Mouse (Mus musculus) mature B cell (primary cell): ENCODE data around the gene Cipc.

ENCODE experiments used
- in situ Hi-C: fragments of 300-500 bp; cut with MboI; formaldehyde crosslinking; loops from 2 replicates; pipeline ENCODE4 v1.14.3; 2019

Cipc gene

DNA sequence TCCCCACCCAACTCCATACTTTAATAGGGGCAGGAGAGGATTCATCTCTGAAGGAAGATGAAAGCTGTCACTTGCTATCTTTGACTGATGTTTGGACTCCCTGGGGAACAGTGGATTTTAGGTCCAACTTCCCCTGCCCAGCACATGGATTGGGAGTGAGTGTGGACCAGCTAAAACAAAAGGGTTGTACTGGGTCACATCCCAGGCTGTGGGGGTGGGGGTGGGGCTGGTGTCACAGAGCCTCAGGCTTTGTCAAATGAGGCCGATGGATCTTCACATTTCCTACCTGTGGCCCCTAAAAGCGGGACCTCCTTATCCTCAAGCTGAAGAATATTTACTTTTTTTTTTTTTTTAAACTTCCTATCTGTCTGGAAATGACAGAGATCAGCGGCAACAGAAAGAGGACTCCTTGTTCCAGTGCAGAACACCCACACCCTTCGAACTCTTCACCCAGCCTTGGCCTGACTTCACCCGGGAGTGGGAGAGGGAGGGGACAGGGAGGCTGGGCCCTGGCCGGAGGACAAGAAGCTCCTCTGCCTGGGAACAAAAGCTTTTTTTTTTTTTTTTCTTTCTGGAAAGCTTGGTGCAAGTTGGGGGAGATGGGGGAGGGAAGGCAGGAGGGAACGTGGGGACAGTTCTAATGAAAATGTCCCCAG is 14.8 kb upstream of the Cipc start:
- in situ Hi-C loops: no loop called here

DNA sequence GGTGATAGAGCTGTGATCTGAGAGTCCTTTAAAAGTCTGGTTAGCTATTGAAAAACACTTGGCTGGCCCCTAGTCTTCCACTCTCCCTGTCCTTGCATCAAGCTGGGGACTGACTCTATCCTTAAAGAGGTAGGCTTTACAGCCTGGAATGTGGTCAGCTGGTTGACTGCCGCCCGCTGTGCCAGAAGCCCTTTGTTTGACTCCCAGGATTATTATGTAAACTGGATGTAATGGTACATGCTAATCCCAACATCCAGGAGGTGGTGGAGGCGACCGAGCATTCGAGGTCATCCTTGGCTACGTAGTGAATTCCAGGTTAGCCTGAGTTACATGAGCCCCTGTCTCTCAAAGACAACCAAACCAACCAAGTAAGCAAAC is 14.3 kb upstream of the Cipc start:
- in situ Hi-C loops: no loop called here

DNA sequence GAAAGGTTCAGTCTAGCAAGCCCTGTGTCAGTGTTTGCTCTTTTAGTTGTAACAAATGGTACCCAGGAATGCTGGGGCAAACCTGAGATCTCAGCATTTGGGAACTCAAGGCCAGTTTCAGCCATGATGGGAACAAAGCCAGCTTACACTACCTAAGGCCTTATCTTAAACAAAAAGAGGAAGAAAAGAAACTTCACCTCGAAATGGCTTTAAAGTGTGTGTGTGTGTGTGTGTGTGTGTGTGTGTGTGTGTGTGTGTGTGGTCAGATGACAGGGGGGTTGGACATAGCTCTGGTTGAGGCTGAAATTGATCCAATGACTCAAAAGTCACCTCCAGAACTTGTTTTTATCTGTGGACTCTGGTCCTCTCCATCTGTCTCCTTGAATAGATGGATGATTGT is 12.1 kb upstream of the Cipc start:
- in situ Hi-C loops: no loop called here

DNA sequence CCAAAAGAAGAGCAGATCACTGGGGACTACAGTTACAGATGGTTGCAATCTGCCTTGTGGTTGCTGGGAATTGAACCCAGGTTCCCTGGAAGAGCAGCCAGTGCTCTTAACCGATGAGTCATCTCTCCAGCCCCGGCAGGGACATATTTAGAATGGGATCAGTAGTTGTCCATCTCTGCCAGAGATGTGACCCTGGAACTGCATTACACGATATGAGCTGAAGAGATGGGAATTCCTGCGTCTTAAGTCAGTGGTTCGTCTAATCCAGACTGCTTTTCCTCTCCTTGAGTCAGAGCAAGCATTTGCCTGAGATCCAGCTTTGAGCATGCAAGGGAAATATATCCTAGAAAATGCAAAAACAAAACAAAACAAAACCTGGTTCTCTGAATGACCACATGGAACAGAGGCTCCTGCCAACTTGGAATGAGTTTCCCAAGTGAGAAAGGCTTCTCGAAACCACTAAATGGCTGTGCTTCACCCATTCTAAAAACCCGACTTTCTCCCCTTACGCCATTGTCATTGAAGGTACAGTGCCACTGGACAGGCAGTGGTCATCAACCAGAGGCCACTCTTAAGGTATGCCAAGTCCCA is 11.1 kb upstream of the Cipc start:
- in situ Hi-C loops: no loop called here

DNA sequence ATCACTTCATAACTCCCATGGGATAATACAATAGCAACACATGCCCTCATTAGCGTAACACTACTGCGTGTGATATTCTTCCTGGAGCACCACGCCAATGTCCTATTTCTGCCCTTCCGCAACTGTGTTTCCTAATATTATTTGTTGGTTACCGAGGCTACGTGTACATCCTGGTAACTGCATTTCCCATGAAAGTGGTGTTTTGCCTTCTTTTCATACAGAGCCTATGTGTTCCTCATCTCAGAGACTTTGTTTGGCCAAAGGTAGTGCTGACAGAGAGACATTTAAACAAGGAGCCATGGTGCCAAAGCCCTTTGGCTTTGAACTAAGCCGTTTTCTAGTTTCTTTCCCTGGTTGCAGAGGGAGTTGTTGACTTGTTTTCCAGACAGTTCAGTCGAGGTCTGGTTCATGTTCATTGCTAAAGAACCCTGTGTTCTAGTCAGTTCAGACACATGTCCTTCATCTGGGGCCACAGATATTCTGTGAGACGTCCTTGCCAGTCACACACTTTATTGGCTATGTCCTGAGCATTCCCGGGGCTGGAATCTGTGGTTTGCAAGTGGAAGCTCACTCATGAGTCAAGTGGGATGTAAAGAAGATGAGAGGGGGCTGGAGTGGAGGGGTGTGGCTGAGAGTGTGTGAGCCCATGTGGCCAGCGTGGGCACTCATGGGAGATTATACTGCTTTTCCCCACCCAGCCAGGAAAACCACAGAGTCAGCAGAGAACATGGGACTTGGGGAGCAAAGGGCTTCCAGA is 10.1 kb upstream of the Cipc start:
- in situ Hi-C loops: no loop called here

DNA sequence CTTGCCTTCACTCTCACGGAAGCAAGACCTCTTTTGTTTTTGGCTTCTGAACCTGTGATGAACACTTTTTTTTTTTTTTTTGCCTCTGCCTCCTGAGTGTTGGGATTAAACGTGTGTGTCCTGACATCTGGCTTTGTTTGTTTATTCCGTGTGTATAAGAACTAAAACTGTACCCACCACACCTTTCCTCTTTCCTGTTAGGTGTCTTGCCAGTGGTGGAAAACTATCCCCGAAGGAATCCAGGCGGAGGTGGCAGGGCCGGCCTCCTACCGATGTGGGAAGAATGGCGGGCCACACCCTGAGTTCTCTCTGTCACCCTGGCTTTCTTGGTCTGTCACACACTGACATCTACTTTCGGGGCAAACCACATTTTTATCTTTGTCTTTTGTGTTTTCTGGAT is 8.3 kb upstream of the Cipc start:
- in situ Hi-C loops: no loop called here

DNA sequence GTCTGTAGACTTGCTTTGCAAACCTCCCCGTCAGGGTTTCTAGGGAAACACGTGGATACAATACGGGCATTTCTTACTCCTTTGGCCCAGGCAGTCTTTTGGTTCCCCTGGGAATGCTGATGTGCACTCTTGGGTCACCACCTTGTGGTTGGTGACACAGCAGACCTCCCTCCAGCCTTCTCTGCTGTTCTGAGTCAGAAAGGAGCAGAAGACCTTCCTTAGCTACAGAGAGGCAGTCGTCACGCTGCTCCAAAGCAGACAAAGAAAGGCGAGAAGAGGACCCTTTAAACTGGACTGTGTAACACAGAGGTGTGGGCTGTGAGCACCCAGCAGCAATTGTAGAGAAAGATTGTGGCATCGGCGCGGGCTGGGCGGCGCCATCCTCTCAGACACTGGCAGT is 5.7 kb upstream of the Cipc start:
- in situ Hi-C loops: no loop called here

DNA sequence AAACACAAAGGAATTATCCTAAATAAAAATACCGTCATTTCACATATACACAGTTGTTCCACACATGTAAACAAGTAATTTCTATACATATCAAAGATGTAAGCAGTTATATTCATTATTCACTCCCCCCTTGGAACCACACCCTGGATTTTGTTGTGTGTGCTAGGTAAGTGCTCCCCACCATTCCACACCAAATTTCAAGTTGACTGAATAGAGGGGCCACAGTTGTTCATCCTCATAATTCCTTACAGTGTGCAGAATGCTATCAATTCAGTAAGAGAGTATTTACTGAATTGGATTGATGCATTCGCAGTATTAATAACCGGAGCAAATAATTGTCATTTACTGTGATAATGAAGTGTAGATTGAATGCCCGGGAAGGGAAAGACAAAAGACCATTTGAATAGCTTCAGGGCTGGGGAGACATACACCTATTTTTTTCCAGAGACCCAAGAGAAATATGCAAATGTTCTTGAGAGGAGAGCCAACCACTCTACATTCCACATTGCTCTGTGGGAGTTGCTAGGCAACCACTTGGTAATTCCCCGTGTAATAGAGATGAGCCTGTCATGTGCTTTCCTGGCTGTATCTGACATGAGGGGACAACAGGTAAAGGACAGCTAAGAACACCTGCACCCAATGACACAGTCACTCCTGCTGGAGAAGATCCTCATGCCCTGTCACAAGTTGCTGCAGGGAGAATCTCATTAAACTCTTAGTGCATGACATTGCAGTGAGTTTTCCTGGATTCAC is 4.9 kb upstream of the Cipc start:
- in situ Hi-C loops: no loop called here

DNA sequence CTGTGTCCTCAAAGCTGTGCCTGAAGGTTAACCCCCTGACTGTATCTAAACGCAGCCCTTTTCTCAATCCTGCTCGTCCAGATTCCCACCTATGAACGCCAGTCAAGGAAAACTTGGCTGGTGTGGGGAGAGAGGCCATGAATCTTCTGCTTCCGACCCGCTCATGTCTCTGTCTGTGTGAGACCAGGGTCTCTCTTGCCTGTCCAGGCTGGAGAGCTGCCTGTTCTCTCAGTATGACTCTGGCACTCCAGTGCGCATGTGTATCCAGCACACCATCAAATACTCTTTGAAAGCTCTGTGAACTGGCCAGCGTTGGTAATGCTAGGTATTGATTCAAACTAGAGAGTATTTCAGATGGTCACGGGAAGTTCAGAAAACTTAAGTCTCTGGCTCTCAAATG is 3.4 kb upstream of the Cipc start:
- in situ Hi-C loops: no loop called here

DNA sequence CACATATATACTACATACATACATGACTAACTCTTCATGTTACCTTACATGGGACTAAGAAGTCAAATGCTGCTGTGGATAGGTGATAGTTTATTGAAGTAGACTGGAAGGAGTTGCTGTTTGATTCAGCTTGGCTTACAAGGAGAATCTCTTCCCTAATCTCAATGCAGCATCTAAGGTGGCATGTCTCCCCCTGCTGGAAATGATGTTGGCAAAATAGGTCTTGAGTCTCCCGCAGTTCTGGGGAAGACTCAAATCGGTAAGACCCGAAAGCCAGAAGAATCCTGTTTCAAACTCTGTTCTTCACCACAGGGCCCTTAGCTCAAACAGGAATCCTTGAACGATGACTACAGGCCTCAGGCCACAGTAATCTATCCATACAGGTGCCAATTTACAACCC is 1.7 kb upstream of the Cipc start:
- in situ Hi-C loops: no loop called here

DNA sequence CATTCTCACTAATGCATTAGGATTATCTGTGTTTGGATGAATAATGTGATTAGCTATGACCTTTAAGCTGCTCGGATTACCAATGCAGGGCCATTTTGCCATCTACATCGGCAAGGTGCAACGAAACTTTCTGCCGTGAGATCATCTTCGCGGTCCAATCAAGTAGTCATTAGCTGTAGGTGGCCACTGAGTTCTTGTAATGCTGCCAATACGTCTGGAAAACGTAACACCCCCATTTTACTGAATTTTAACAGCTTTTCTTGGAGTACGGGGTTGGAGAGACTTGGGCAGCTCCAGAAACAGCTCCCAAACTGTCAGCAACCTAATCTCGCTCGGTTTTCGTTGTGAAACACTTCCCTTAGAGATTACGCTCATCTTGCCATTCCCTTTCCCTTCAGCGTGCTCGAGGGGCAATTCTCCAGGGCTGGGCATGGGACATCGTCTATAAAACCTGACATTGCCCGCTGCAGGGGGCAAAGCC is 502 bp upstream of the Cipc start:
- in situ Hi-C loops: no loop called here

DNA sequence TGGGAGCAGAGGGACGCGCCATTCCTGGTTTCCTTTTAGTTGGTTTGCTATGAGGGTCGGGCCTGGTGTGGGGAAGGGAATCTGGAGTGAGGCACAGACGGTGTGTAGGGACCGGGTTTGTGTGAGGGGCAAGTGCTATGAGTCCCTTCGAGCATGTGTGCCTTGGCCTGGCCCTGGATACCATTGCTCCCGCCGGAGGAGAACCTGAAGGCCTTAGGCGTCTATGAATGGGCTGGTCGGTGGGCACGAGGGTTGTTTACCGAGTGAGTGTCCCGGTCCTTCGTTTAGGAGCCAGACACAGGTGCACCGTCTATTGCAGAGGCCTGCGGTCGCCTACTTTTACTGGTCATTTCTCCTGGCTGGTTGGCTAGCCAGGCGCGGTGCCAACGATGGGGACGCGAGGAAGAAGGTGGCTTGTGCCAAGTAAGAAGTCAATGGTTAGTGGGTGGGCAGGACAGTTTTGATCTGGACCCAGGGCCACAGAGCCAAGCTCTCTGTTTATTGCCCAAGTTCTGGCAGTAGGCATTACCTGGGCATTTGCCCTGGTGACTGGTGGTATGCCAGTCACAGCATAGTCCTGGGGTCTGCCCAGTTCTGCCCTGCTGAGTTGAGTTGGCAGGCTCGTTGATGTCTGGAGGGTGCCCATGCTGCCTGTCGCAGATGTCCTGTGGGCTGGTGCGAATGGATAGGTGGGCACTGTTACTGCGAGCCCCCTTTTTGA is 998 bp downstream of the Cipc start:
- in situ Hi-C loops: no loop called here

DNA sequence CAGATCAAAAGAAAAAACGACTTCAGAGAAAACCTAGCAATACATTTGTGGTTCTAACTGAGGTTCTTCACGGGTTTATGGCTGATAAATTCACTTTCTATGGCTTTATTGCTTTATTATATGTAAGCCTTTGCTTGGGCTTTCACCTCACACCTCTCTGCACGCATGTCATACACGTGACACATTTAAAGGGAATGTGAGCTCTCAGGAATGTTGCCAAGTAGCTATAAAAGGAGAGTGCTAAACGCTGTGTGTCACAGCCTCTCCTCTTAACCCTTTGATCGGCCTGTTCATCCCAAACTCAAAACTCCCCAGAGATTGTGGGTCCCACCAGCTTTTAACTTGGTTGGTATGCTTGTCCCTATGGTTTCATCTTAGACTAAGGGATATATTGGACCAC is 1.8 kb downstream of the Cipc start:
- in situ Hi-C loops: no loop called here

DNA sequence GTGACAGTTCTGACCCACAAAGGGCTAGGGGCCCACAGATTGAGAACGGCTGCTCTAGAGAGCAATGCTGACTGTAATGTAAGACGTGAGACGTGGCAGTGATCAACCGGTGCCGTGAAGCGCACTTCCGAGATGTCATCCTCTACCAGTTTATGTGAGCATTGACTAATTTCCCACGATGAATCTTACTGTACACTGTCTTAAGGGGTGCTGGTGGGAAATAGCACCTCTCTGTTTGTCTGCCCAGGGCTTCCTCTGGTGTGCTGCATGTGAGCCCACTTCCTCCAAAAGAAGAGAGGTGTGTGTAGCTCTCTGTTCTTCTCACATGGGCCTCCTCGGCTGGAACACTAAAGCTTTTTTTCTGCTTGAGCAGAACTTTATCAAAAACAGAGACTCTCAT is 2.7 kb downstream of the Cipc start:
- in situ Hi-C loops: no loop called here

DNA sequence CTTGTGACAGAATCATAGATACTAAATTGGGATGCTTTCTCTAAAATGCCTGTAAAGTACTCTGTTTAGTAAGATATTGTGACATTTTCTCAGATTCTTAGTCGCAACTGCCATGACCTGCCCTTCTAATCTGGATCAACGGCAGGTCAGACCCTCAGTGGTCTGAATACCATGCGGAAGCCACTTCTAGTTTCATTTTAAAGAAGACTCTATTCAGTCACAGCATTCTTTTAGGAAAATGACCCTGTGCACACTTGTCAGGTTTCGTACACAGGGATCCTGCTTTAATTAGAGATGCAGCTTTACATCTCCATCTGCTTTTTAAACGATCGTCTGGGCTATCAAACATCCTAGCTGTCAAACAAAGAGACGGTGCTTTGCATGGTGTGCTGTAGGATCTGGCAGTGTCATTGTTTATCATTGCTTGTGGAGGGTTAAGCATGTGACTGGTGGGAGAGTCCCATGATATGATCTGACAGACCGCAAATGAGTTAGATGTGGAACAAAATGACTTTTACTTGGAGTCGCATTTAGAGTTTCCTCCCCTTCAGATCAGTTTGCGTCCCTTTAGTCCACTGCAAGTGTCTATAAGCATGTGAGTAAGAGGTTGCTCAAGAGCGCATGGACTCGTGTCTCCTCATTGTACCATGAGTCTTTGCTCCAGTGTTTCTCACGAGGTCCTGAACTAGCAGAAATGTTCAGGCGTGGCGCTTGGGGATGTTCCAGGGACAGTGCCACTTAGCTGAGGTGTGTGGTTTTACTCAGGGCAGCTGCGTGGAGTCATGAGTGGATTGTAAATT is 3.5 kb downstream of the Cipc start:
- in situ Hi-C loops: no loop called here

DNA sequence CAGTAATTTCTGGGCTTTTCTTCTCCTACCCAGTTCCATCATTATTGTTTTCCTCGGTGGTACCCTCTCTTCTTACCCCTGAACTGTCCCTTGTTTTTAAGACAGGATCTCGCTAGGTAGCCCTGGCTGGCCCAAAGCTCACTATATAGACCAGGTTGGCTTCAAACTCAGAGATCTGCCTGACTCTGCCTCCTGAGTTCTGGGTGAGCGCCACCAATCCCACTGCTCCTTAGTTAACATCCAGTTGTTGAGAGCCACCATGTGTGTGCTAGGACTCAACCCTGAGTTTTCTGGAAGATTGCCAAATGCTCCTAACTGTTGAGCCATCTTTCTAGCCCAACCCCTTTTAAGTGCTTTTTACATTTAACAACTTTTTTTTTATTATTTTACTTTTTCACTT is 4.1 kb downstream of the Cipc start:
- in situ Hi-C loops: no loop called here

DNA sequence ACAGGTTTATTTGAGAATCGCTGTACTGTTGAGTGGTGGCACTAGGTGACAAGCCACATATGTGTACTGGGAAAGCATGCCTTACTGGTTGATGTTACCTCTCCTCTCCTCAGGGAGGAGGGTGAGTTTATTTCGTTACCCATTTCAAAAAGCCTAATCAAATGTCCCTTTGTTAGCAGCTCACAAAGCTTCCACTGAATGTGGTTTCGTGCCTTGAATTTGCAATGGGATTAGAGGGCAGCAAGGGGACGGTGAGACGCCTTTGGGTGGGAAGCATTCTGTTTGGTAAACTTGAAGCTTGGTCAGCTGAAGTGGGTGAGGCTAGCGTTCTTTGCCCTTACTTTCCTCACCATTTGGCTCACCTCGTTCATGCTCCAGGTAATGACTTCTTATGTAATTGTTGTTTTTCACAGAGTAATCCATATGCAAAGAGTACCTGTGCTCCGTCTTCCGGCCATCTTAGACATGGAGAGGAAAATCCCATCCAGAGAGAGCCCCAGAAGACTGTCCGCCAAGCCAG is 5.5 kb downstream of the Cipc start:
- in situ Hi-C loops: no loop called here

DNA sequence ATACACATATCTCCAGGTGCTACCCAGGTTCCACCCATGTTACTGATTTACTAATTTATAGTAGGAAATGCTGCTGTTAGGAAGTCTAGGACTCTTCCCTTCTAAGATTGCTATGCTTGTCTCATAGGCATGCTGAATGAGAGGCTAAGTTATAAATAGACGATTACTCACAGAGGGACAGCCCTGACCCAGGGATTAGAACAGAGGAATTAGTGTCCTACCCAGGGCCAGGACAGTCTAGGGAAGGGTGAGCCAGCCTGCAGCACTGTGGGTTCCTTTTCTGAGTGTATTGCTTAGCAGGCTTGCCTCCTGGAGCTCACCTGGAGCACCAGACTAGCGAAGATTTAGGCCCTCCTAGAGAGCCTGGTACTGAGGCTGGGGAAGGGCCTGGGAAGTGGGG is 9.1 kb downstream of the Cipc start:
- in situ Hi-C loops: no loop called here

DNA sequence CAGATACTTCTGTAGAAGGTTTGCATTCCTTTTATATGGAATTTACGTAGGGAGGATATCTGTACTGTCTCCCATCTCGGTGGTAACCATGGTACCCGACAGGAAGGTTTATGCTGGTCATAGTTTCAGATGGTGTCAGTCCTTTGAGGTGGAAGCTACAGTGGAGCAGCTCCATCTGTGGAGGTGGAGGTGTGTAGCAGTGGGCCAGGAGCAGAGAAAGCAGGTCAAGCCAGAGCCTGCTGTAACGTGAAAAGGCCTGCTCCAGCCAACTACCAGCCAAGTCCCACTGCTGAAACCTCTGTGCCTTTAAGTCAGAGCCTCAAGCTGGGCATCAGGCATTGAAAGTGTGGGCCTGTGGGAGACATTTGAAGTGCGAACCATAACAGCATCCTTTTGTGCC is 11.7 kb downstream of the Cipc start:
- in situ Hi-C loops: no loop called here

DNA sequence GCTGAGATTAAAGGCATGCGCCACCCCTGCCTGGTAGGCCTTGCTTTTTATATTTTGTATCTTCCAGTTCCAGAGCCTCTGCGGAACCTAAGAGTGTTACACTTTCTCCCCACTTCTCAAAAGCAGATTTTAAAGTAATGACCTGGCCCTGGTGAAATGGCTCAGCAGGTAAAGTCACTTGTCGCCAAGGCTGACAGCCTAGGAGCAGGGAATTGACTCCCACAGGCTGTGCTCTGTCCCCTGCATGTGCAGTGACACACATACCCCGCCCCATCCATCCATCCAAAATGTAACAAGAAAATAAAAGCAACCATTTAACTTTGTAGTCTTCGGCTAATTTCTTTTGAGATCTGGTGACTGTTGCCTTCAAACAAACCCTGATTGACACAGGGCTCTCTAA is 12.8 kb downstream of the Cipc start:
- in situ Hi-C loops: no loop called here

DNA sequence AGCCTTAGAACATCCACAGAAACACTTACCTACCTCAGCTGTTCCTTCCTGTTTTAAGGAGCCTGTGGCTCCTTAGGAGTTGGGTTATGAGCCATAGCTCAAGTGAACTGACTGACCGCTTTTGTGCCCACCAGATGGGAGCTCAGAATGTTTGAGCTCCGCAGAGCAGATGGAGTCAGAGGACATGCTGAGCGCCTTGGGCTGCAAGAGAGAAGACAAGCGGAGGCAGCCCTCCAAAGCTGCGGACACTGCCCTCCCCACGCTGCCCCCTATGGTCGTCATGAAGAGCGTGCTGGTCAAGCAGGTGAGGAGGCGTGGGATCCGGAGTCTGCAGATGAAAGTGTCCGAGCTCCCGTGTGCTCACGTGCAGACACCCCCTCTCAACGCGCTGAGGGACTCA is 13.3 kb downstream of the Cipc start:
- in situ Hi-C loops: no loop called here
